Mouse (Mus musculus) thymus, adult 2 months (tissue): ENCODE measurements around the gene Hoxa5. TPM values are rescaled to one million over a fixed set of nuclear protein-coding genes. Genes with fewer than 3 reads are reported as not detected.

Experiments
- DNase-seq: peaks from one replicate; pipeline ENCODE4 v3.0.0; 2021
- H3K27ac ChIP-seq: fragments of 200-500 bp; 2 replicates; pipeline ENCODE4 v1.5.1; 2012; ENCODE audit warnings: low read length, control low read depth; ENCODE audit not compliant: control insufficient read depth, insufficient read depth
- H3K27me3 ChIP-seq: fragments of 200-500 bp; 2 replicates; pipeline ENCODE4 v1.6.1; 2012; ENCODE audit warnings: mild to moderate bottlenecking, low read length, moderate library complexity, mixed read lengths; ENCODE audit not compliant: control insufficient read depth, insufficient read depth
- H3K36me3 ChIP-seq: fragments of 200-500 bp; 2 replicates; pipeline ENCODE4 v1.6.1; 2012; ENCODE audit warnings: mild to moderate bottlenecking, low read length, moderate library complexity; ENCODE audit not compliant: control insufficient read depth, insufficient read depth
- H3K4me1 ChIP-seq: fragments of 200-500 bp; replicated peaks from 2 replicates; pipeline ENCODE4 v1.6.1; 2012; ENCODE audit warnings: low read length; ENCODE audit not compliant: control insufficient read depth, insufficient read depth
- H3K4me3 ChIP-seq: fragments of 200-500 bp; 2 replicates; pipeline ENCODE4 v1.5.1; 2012; ENCODE audit warnings: mild to moderate bottlenecking, low read length, control low read depth, moderate library complexity; ENCODE audit not compliant: control insufficient read depth, insufficient read depth
- CTCF ChIP-seq: fragments of 200-500 bp; IDR thresholded peaks from 2 replicates; pipeline ENCODE4 v1.5.1; 2012; ENCODE audit warnings: mild to moderate bottlenecking, control low read depth, low read length, moderate library complexity, borderline replicate concordance; ENCODE audit not compliant: control insufficient read depth, poor library complexity, insufficient read depth; ENCODE audit errors: extremely low read depth
- POLR2A ChIP-seq: fragments of 200-500 bp; IDR thresholded peaks from 2 replicates; pipeline ENCODE4 v1.6.1; 2012; ENCODE audit warnings: mild to moderate bottlenecking, low read length, control low read depth, moderate library complexity; ENCODE audit not compliant: control insufficient read depth, poor library complexity, insufficient read depth; ENCODE audit errors: extremely low read depth
- WGBS: fragments of 180-500 bp; shearing (Covaris S2); methylation state at CpG from one replicate; pipeline ENCODE4 v1.1.7; 2018; 5-methylcytosine and 5-hydroxymethylcytosine counted together
- polyA plus RNA-seq: library from polyadenylated mRNA; depleted of rRNA; stranded (reverse); fragments of >200 nt; gene quantifications from 2 replicates; pipeline ENCODE4 v1.2.3, GENCODE M21; 2012

Hoxa5 gene
- polyA plus RNA-seq, 1 experiment: 1.1 TPM

DNA sequence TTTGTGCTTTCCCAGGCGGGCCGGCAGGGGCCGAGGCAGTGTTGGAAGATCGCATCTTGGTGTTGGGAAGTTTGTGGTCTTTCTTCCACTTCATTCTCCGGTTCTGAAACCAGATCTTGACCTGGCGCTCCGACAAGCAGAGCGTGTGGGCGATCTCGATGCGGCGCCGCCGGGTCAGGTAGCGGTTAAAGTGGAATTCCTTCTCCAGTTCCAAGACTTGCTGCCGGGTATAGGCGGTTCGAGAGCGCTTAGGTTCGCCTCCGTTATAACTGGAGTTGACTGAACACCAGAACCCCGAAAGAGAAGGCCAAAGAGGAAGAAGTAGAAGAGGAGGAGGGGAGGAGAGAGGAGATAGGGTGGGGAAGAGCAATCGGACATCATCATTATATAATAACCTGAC, 14.0 kb downstream of the Hoxa5 start:
- no peak overlapping the region for H3K4me3 ChIP-seq
- H3K4me1 ChIP-seq: peaks cover 7% of the 10 kb centered on the region
- no peak overlapping the region for H3K27ac ChIP-seq
- TF ChIP-seq CTCF: no peak
- WGBS: 88% methylated on average over 23 of the region's 23 CpGs
- no peaks in the 10 kb centered on the region; the same call in 1 of the 2 replicates for H3K27me3 ChIP-seq
- no peaks in the 10 kb centered on the region for H3K36me3 ChIP-seq
- DNase-seq: no peak

DNA sequence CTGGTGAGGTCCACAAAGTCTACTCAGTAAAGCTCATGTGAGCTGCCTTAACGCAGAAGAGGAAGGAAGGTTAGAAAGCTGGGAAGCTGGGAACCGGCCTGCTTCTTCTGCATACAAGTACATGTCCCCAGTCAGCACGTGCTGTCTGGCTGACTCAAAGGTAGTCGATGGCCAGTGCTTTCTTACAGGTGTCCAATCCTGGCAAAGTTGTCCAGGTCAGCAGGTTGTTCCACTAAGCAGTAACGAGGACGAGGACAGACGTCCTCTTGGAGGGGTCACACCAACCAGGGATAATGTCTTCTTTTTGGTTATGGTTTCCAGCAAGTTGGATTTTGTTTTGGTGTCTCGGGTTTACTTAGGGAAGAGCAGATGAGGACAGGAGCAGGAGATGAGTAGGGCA, 14.5 kb downstream of the Hoxa5 start:
- H3K27ac ChIP-seq: no peak overlapping the region
- TF ChIP-seq POLR2A: no peak
- no peak for TF ChIP-seq CTCF
- H3K4me3 ChIP-seq: no peak overlapping the region
- H3K27me3 ChIP-seq: no peaks in the 10 kb centered on the region; the same call in 1 of the 2 replicates
- WGBS: 90% methylated on average over 8 of the region's 8 CpGs
- no peak for DNase-seq
- no peaks in the 10 kb centered on the region for H3K36me3 ChIP-seq
- peaks cover 7% of the 10 kb centered on the region for H3K4me1 ChIP-seq

DNA sequence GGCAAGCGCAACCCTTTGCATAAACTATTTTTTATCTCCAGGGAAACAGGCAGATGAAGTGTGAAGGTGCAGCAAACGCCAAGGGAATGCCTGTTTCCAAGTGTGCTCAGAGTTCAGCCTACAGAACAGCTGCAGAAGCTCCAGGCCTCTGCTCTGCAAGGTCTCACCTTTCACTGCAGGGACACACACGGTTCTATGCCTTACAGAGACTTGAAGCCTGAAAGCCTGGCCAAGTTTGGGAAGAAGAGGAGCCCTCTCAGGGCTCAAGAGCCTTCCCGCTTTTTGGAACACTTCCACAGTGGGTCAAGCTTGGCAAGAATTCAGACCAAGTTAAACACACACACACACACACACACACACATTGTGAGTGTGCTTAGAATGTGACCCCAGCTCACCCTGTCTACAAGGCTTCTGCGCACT, 15.2 kb downstream of the Hoxa5 start:
- no peaks in the 10 kb centered on the region; the same call in 1 of the 2 replicates for H3K27me3 ChIP-seq
- no peak overlapping the region for H3K27ac ChIP-seq
- DNase-seq: no peak
- TF ChIP-seq CTCF (no peak), POLR2A (no peak)
- 85% methylated on average over 5 of the region's 5 CpGs for WGBS
- peaks cover 7% of the 10 kb centered on the region for H3K4me1 ChIP-seq
- no peaks in the 10 kb centered on the region for H3K36me3 ChIP-seq
- no peak overlapping the region for H3K4me3 ChIP-seq

DNA sequence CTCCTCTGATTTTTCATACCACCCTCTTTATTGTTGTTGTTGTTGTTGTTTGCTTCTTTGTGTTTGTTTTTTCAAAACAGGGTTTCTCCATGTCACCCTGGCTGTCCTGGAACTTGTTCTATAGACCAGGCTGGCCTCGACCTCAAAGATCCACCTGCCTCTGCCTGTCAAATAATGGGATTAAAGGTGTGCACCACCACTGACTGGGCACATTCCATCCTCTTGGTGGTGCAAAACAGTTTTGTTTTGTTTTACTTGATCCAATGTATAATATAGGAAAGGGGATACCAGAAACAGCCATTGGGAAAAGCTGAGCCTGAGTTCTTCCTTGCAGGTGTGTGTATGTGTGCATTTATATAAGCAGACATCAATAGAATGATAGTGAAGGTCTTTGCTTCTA, 17.9 kb downstream of the Hoxa5 start:
- DNase-seq: no peak
- WGBS: 98% methylated on average over 1 of the region's 1 CpGs
- Histone ChIP-seq H3K4me1 (no peaks in the 10 kb centered on the region), H3K36me3 (no peaks in the 10 kb centered on the region), H3K4me3 (no peak overlapping the region), H3K27me3 (no peaks in the 10 kb centered on the region; the same call in 1 of the 2 replicates), H3K27ac (no peak overlapping the region)
- TF ChIP-seq POLR2A (no peak), CTCF (no peak)

DNA sequence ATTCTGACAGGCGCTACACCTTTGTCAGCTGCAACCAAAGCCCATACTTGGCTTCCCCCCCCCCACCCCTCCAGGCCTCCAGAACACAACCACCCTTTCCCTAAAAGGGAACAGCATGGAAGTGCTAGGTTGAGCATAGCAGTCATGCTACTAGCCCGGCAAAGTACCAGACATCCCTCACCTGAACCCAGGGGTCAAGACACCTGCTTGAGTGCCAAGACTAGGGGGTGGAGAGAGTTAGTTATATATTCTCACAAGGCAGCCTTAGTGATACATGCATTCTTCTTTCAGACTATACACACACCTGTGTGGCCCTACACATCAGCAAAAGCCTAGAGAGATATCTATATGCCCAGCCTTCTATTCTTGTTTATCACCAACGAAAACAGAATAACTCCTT, 18.6 kb downstream of the Hoxa5 start:
- Histone ChIP-seq H3K4me3 (no peak overlapping the region), H3K27ac (no peak overlapping the region), H3K4me1 (no peaks in the 10 kb centered on the region), H3K27me3 (no peaks in the 10 kb centered on the region; the same call in 1 of the 2 replicates), H3K36me3 (no peaks in the 10 kb centered on the region)
- TF ChIP-seq POLR2A: no peak
- TF ChIP-seq CTCF: no peak
- no peak for DNase-seq
- WGBS: 91% methylated on average over 3 of the region's 3 CpGs

DNA sequence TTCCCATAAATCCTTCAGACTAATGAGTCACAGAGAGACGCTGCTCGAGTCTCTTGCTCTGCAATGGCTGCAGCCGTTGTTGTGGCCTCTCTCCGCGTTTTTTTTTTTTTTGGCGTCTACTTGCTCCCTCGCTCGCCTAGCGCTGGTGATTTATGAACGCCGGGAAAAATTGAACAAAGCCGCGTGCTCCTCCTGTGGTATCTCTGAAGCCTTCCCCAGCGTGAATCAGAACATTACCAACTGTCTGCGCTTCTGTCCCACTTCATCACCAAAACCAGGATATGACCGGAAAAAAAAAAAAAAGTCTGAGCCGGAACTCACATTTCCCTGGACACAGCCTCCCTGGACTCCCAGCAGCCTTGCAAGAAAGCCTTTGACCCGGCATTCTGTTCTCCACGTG, 19.2 kb downstream of the Hoxa5 start:
- DNase-seq: no peak
- Histone ChIP-seq H3K36me3 (no peaks in the 10 kb centered on the region), H3K27ac (no peak overlapping the region), H3K4me1 (no peaks in the 10 kb centered on the region), H3K27me3 (no peaks in the 10 kb centered on the region; the same call in 1 of the 2 replicates), H3K4me3 (no peak overlapping the region)
- 92% methylated on average over 19 of the region's 19 CpGs for WGBS
- TF ChIP-seq CTCF (no peak), POLR2A (no peak)

DNA sequence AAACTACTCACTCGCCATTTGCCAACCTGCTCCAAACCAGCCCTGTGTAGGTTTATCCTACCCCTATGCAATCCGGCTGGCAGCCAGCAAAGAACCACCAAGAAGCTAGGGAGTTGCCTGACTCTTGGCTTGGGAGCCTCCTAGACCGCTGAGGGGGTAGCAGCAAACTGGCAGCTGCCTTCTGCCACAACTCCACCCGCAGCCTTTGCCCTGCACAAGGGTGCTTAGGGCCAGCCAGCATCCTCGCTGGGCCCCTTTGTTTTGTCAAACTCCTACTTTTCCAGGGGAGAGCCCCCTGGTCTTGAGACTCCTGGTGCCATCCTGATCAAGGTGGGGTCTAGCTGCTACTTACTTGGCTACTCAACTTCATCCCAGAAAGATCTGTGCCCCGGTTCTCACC, 19.7 kb downstream of the Hoxa5 start:
- H3K4me3 ChIP-seq: no peak overlapping the region
- no peaks in the 10 kb centered on the region for H3K36me3 ChIP-seq
- no peaks in the 10 kb centered on the region for H3K27me3 ChIP-seq
- no peak overlapping the region for H3K27ac ChIP-seq
- no peak for DNase-seq
- no peak for TF ChIP-seq POLR2A
- no peak for TF ChIP-seq CTCF
- no peaks in the 10 kb centered on the region for H3K4me1 ChIP-seq
- 88% methylated on average over 6 of the region's 6 CpGs for WGBS
